Mouse (Mus musculus): ENCODE results near the gene Limch1.

DNA sequence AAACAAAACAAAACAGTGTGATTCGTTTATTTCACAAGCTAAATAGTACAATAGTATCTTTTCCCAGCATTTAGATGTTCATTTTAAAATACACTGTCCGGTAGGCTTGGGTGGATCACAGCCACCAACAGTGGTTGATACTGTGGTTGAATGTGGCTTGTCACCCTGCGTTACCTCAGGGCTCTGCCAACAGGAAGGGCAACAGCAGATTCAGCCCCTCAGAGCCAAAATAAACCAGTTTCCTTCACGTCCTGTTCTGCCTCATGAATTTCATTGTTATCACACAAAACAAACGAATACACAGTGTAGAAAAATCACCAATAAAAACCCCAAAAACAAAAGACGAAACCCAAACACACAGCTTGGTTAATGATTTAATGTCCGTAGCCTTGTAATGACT lies 102.5 kb downstream of the Limch1 start:
- TF ChIP-seq MAFK (IDR thresholded peaks at IDR 0.05; ENCODE audit: insufficient read depth, low read depth, low read length) (no peak), ZC3H11A (IDR thresholded peaks at IDR 0.05; ENCODE audit: borderline replicate concordance, low read depth, low read length) (no peak), ZNF384 (IDR thresholded peaks at IDR 0.05; ENCODE audit: low read depth, low read length) (no peak)
